Mouse (Mus musculus) T-helper 2 cell (primary cell): ENCODE results near the gene Gm17428.

Source experiments
- in situ Hi-C: fragments of 300-600 bp; cut with MboI, MseI; formaldehyde crosslinking; loops from one replicate; pipeline ENCODE4 v1.15.1; 2025; ENCODE audit warnings: high pct_unique_total_duplicates

Gm17428 gene

GRCm38 (mm10) chr14:54988882-54989281, 12.1 kb downstream of the Gm17428 start:
- in situ Hi-C loops = no loop called here

GRCm38 (mm10) chr14:54989886-54990441, 13.2 kb downstream of the Gm17428 start:
- in situ Hi-C loops = loop anchor here (10.0 kb wide), 1 partner anchor 205 kb away; no protein-coding TSS in a partner anchor

- in situ Hi-C loops = loop anchor here (10.0 kb wide), 1 partner anchor 203 kb away; no protein-coding TSS in a partner anchor
Measured at GRCm38 (mm10) chr14:54992196-54992595, 15.5 kb downstream of the Gm17428 start.

- in situ Hi-C loops = loop anchor here (10.0 kb wide), 1 partner anchor 201 kb away; no protein-coding TSS in a partner anchor
Measured at GRCm38 (mm10) chr14:54993636-54994035, 16.9 kb downstream of the Gm17428 start.

- in situ Hi-C loops = loop anchor here (10.0 kb wide), 1 partner anchor 200 kb away; no protein-coding TSS in a partner anchor
Measured at GRCm38 (mm10) chr14:54994136-54994868, 17.6 kb downstream of the Gm17428 start, which contains the start of gene Myh7. Gene Myh7, minus strand, starts transcription at chr14:54994626.

GRCm38 (mm10) chr14:54994869-54995186, 18.1 kb downstream of the Gm17428 start:
- in situ Hi-C loops = loop anchor here (5.0 to 10.0 kb wide), 2 partner anchors 73 to 200 kb away; no protein-coding TSS in a partner anchor

- in situ Hi-C loops = loop anchor here (5.0 to 10.0 kb wide), 2 partner anchors 73 to 199 kb away; no protein-coding TSS in a partner anchor
Measured at GRCm38 (mm10) chr14:54995457-54996138, 18.9 kb downstream of the Gm17428 start.

- in situ Hi-C loops = loop anchor here (5.0 to 10.0 kb wide), 2 partner anchors 74 to 198 kb away; no protein-coding TSS in a partner anchor
Measured at GRCm38 (mm10) chr14:54996793-54997192, 20.1 kb downstream of the Gm17428 start.

GRCm38 (mm10) chr14:54997297-54997696, 20.6 kb downstream of the Gm17428 start:
- in situ Hi-C loops = loop anchor here (5.0 to 10.0 kb wide), 2 partner anchors 75 to 198 kb away; no protein-coding TSS in a partner anchor

- in situ Hi-C loops = loop anchor here (5.0 to 10.0 kb wide), 2 partner anchors 76 to 196 kb away; no protein-coding TSS in a partner anchor
Measured at GRCm38 (mm10) chr14:54998680-54999079, 21.9 kb downstream of the Gm17428 start.

- in situ Hi-C loops = loop anchor here (5.0 to 10.0 kb wide), 2 partner anchors 78 to 195 kb away; no protein-coding TSS in a partner anchor
Measured at GRCm38 (mm10) chr14:54999868-55000267, 23.1 kb downstream of the Gm17428 start.

GRCm38 (mm10) chr14:55000814-55001213, 24.1 kb downstream of the Gm17428 start:
- in situ Hi-C loops = no loop called here

- in situ Hi-C loops = no loop called here
Measured at GRCm38 (mm10) chr14:55001446-55001845, 24.7 kb downstream of the Gm17428 start.

GRCm38 (mm10) chr14:55001938-55002686, 25.4 kb downstream of the Gm17428 start:
- in situ Hi-C loops = no loop called here

GRCm38 (mm10) chr14:55002687-55003120, 26.0 kb downstream of the Gm17428 start:
- in situ Hi-C loops = no loop called here

GRCm38 (mm10) chr14:55003878-55004855, 27.4 kb downstream of the Gm17428 start:
- in situ Hi-C loops = no loop called here

GRCm38 (mm10) chr14:55005506-55005905, 28.8 kb downstream of the Gm17428 start:
- in situ Hi-C loops = no loop called here

GRCm38 (mm10) chr14:55005967-55006366, 29.2 kb downstream of the Gm17428 start:
- in situ Hi-C loops = no loop called here

- in situ Hi-C loops = no loop called here
Measured at GRCm38 (mm10) chr14:55006541-55006940, 29.8 kb downstream of the Gm17428 start.
